Mouse (Mus musculus) gastrocnemius, adult 18-20 months (tissue): ENCODE measurements around the gene C1s1. TPM values are rescaled to one million over a fixed set of nuclear protein-coding genes. Genes with fewer than 3 reads are reported as not detected.
A peak's percentile ranks its signal among the peaks of the same experiment; 100 is the strongest.
"Not testable (repeated sequence)": the region's sequence is repeated elsewhere in the genome, so short reads cannot be mapped to it uniquely, and the experiment has no call there.

ENCODE experiments used
- DNase-seq: peaks from one replicate; pipeline ENCODE4 v3.0.0; 2021; ENCODE audit warnings: low spot score
- total RNA-seq, 2 experiments: library from RNA; stranded (reverse); gene quantifications; 2 replicates each; pipeline ENCODE4 v1.2.3; 2021

C1s1 gene
- total RNA-seq, 2 experiments from 2014 or later, result 16.3 to 26.1 TPM

- peak; percentile 69 for DNase-seq
These were observed 29.8 kb downstream of the C1s1 start, which contains the start of gene C1ra for GRCm38 (mm10) chr6:124512355-124512836. C1ra (plus strand) TSS chr6:124512405.

DNA sequence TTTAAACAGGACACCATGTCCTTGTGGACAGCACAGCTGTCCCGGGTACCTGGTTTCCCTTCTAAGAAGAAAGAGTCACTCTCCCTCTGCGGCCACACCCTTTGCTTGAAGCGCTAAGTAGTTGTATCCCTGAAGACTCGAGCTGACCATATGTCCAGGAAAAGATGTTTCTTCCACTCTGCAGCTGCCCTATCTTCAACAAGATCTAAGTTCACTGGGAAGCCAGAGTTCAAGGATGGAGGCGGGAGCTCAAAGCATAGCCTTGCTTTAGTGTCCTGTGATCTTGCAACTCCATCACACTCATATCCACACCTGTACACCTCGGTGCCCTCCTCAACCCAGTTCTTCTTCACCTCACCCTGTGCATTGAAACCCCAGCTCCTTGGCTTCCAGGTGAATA is 30.2 kb downstream of the C1s1 start:
- DNase-seq, result no peak

GRCm38 (mm10) chr6:124509192-124509591 is 33.0 kb downstream of the C1s1 start:
- DNase-seq, result not testable (repeated sequence)

- DNase-seq, result no peak
These were observed 33.9 kb downstream of the C1s1 start for GRCm38 (mm10) chr6:124508292-124508691.

DNA sequence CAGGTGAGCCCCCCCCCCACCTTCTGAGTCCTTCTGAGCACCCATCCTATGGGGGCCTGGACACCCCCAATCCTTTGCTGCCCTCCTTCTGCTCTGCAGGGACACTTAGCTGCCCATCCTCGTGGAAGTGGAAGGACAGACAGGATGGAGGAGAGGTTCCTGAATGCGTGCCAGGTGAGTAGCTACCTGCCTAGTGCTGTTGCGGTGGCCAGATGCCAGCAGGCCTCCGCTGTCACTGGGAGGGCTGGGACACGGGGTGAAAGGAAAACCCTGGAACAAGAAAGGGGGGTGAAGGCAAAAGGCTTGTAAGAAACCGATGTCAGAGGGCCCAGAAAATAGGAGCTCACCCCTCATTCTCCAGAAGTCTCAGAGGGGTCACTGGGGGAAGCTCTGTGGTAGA is 35.2 kb downstream of the C1s1 start:
- no peak for DNase-seq

DNA sequence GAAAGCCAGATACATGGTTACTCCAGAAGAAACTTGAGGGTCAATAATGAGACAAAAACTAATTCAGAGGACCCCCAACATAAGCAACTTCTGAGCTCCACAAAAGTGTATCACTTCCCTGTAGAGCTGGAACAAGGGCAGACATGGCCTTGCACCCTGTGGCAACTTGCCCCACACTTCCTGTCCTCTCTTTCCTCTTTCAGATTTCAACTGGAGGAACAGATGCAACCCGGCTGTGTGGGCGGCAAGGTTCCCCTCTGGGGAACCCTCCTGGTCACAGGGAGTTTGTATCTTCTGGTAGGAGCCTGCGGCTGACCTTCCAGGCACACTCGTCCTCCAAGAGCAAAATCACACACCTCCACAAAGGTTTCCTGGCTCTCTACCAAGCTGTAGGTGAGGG is 37.1 kb downstream of the C1s1 start:
- DNase-seq, result no peak

DNA sequence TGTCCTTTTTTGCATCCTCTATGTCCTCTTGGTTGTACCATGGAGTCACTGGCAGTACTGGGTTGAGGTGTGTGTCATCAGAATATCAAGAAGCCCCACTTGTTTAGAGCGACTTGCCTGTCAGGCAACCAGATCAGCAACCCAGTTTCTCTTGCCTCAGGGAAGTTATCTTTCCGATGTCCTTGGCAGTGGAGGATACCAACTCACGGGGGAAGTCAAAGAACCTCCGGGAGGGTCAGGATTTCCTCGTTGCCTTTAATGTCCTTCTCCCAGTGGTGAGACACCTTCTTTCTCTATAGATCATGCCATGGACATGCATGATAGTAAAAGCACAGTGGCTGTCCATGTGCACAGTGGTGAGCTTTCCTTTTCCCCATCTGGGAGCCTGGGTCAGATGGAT is 40.1 kb downstream of the C1s1 start:
- DNase-seq, result no peak

- peak; percentile 47 for DNase-seq
These were observed 40.7 kb downstream of the C1s1 start for GRCm38 (mm10) chr6:124501473-124501872.

DNA sequence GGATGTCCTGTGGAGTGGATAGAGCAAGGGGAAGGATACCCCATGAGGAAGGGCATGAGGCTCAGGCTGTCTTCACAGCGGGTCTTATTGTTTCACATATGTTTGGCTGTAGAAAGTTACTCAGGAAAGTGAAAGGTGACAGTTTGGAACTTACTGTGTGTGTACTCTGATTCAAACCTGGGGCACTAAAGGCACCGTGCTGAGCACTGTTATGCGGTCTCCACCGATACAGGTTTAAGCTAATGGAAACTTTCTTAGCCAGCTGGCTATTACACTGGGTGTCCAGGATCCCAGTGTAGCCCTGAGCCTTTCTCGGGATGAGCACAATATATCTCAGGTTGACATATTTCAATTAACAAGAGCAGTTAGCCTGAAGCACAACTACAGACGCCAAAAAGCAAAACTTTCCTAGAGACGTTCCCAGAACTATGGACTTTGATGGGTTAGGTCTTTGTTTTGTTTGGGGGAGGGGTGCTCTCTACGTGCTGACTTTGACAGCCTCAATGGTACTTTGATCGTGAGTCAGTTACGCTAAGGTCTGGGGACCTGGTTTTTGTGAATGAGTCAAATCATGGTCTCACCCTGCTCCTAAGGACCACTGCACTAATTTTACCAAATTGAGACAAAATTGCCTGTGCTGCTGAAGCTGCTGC is 42.1 kb downstream of the C1s1 start:
- no peak for DNase-seq

DNA sequence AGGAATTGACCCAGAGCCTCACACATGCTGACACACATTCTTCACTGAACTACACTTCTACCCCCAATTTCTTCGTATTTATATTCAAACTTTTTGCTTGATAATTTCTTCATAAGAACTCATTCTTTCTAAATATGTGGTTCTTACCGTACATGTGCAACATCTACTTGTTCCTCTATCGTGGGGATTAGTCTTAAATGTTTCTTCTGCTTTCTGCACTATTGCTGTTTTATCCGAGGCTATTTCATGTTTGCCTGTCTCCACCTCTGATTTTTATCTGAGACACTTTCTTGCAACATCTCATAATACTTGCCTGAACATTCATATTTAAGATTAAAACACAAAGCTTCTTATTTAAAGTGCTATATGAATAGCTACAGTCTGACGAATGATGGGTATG is 46.1 kb downstream of the C1s1 start:
- no peak for DNase-seq

DNA sequence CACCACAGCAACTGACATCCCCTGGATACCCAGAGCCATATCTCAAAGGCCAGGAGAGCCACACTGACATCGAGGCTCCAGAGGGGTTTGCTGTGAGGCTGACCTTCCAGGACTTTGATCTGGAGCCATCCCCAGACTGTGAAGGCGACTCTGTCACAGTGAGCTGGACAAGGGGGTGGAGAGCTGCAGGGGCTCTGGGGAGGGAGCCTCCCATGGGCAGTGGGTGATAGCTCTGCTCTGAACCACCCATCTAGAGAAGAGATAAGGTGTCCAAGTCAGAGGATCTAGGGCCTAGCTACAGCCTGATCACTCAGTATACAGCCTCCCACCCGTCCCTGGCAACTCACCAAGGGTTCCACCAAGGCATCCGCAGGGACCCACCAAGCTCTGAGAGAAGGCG is 48.3 kb downstream of the C1s1 start:
- DNase-seq, result no peak

- peak; percentile 88 for DNase-seq
These were observed 49.2 kb downstream of the C1s1 start, which contains the start of gene C1rl for GRCm38 (mm10) chr6:124492842-124493561. C1rl (plus strand) TSS chr6:124493113.

GRCm38 (mm10) chr6:124491427-124491826 is 50.7 kb downstream of the C1s1 start:
- DNase-seq, result no peak

GRCm38 (mm10) chr6:124488952-124489351 is 53.2 kb downstream of the C1s1 start:
- no peak for DNase-seq

GRCm38 (mm10) chr6:124487509-124487908 is 54.6 kb downstream of the C1s1 start:
- no peak for DNase-seq

- DNase-seq, result no peak
These were observed 56.6 kb downstream of the C1s1 start for GRCm38 (mm10) chr6:124485414-124486144.

- DNase-seq, result no peak
These were observed 57.3 kb downstream of the C1s1 start for GRCm38 (mm10) chr6:124484851-124485250.

DNA sequence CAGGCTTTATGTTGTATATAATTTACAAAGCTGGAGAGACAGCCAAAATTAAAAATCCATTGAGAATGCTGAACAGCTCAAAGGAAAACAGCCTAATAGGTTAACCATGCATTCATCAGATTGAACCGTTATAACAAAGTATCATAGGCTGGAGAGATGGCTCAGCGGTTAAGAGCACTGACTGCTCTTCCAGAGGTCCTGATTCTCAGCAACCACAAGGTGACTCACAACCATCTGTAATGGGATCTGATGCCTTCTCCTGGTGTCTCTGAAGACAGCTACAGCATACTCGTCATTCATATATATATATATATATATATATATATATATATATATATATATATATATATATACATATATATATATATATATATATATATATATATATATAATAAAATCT is 58.3 kb downstream of the C1s1 start:
- not testable (repeated sequence) for DNase-seq

GRCm38 (mm10) chr6:124481571-124481970 is 60.6 kb downstream of the C1s1 start:
- peak; percentile 44 for DNase-seq
